Mouse (Mus musculus): ENCODE measurements around the gene Nrde2. TPM values are rescaled to one million over a fixed set of nuclear protein-coding genes. Genes with fewer than 3 reads are reported as not detected.

The Nrde2 gene
- total RNA-seq, 2 experiments from 2014 or later: 8.4 to 11.9 TPM

DNA sequence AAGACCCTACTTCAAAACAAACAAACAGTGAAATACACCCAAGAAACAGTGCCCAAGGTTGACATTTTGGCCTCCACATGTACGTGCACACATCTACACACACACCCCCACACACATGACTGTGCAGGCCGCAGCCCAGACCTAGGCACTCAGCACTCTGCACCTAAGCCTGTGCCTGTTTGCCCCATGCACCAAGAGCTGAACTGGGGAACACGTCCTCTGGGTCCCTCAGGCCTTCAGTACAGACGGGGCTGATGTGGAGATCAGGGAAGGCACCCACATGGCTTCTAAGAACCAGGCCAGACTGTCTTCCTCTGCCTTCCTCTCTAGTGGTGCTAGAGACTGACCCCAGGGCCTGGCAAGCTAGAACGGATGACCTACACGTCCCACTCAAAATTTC is 30.9 kb downstream of the Nrde2 start:
- no peak for DNase-seq
- intact Hi-C loops (cut with DNase I): no loop called here

DNA sequence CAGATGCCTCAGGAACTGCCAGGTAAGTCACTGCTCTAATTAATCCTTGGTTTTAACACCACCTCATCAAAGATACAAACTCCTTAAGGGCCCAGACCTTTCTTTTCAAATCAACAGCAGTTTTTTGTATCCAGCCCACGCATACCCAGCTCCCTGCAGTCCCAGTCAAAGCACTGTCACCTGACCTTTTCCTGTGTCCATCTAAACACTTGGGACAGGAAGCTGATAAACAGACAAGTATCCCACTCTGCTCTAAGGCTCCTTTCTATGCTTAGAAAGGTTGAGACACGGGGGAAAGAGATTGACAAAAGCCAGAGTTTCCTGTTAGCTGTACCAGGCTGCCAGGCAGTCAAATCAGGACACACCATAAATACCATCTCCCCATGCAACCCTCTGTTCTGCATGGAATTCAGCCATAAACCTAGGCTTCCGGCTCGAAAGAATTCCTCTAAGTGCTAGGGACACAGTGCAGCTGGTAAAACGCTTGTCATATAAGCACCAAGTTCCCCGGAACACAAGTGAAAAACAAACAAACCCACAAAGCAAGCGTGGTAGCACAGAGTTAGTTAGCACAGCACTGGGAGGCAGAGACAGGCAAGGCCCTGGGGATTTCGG is 31.5 kb downstream of the Nrde2 start:
- intact Hi-C loops (cut with DNase I): no loop called here
- DNase-seq: peak in 1 of 2 experiments; percentile 53

DNA sequence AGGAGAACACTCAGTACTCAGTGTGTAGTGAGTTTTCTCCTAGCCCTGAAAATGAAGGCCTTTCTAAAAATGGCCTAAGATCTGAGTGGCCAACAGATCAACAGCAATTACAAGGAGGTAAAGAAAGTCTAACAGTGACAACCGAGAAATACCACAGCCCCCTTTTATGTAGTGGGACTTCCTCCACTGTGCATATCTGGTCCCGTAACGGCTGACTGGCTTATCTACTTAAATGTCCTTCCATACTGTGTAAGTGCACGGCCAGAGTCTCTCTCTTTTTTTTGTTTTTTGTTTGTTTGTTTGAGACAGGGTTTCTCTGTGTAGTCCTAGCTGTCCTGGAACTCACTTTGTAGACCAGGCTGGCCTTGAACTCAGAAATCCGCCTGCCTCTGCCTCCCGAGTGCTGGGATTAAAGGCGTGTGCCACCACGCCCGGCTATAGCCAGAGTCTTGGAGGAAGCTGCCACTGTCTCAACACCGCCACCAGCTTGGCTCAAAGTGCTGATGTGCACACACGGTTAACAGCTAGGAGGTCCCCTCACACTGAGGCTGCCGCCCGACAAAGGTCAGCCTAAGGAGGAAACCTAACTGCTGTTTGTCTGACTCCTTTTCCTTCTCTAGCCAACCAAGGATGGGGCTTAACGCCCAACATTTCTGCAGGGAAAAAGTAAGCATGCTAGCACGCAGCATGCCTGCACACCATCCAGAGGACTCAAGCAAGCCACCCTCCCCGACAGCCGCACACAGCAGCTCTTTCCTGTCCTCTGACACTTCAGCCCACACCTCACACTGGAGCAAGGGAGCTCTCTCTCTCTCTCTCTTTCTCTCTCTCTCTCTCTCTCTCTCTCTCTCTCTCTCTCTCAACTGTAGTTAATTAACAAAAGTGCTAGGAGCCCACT is 32.2 kb downstream of the Nrde2 start:
- DNase-seq: peak in 1 of 2 experiments; percentile 33
- intact Hi-C loops (cut with DNase I): no loop called here

DNA sequence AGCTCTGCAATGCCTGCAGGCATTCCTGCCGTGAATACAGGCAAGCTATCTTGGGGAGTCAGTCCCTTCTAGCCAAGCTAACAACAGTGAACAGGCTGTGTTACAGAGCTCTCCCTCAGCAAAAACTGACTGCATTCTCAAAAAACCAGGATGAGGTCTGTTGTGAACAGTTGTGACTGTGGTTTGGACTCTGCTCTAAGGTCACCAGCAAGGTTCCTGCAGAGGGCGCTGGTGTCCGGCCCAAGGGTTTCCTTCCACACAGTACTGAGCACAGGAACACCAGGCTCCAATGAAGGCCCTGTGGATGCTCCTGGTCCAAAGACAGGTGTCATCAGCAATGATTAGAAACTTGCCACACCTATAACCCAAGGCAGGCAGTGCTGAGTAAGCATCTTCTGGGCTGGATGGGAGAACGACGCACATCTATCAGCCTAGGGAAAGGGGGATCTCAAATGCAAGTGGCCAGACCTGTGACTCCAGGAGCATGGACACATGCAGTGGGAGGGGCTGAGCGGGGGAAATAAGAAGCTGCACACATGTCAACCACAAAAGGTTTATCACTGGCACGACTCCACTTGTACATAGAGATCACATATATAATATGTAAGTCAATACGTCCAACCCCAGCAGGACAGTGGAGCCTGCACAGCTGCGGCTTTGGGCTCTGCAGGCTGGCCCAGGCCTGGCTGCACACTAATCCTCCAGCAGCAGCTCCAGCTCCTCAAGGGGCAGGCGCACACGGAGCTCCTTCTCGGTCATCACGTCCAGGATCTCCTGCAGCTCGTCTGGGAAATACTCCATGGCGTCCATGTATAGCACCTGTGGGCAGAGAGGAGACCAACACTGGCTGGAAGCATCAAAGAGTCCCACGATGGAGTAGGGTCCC is 34.3 kb downstream of the Nrde2 start:
- intact Hi-C loops (cut with DNase I): no loop called here
- DNase-seq: no peak

DNA sequence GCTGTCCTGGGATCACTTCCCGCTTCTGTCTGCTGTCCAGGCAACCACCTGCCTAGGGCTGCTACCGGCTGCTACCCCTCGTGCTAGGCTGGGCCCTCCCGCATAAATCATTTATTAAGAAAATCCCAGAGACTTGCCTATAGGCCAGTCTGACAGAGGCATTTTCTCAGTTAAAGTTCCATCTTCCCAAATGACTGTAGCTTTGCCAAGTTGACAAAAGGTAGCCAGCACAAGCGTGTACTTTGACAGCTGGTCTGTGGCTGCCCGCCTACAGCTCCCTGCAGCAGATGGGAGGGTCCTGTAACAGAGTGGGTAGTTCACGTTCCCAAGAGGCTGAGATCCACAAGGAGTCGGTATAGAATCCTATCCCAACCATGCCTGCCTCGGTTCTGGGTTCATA is 36.0 kb downstream of the Nrde2 start:
- DNase-seq: no peak
- intact Hi-C loops (cut with DNase I): no loop called here

DNA sequence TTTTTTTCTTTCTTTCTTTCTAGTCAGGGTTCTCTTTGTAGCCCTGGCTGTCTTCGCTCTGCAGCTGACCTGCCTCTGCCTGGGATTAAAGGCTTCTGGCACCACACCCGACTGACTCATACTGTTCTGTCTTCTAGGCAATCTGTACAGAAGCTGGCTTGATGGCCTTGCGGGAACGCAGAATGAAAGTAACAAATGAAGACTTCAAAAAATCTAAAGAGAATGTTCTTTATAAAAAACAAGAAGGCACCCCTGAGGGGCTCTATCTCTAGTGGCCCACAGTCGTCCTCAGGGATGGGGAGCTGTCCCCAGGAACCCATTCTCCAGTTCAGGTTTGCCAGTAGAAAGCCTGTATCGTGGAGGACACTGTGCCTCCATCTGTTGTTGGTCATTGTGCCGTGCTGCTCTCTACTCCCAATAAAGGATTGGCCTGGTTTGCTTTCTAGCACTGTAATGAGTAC is 36.5 kb downstream of the Nrde2 start:
- peak; percentile 48 to 50 for DNase-seq
- intact Hi-C loops (cut with DNase I): no loop called here

DNA sequence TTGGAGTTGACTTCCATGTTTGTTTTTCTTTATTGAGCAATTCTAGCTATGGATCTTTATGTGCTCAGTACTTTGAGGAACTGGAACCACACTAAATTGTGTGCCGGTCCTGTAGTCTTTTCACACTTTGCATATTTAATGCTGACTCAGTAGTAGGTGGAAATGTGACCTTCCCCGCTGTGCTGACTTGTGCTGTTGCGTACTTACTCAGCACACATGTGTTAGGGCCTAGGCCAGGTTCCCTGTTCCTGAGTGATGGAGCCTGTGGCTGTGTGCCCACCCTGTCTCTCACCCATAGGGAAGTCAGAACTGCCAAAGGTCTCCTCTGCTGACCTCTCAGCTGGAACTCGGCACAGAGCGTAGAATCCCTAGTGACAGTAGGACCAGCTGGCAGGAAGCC is 43.5 kb downstream of the Nrde2 start:
- DNase-seq: no peak
- intact Hi-C loops (cut with DNase I): no loop called here

DNA sequence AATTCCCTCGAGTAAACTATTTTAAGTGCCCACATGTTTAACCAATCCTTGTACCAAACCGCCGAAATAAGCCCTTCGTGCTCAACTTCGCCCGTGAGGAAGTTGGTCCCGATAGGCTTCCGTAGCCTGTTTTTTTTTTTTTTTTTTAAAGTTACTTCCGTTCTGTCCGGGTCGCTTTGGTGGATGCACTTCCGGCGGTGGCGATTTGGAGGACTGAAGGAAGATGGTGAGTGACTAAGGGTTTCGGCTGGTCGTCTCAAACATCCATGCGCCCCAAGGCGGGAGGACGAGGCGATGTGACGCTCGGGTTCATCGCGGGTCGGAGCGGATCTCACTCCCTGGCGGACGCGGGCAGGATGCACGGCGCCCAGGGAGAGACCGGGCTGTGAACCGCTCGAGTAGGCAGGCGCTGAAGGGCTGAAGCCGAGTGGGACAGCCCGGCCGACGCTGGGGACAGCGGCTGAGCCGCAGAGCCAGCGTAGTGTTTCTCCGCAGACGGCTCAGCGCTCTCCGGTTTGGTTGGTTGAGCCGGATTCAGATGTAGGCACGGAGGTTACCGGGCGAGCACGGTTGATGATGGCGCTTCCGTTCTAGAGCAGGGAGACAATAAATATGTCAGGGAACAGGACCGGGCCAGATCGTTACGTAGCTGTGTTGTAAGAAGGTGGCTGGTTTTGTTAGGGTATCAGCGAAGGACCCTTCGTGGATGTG is 49.3 kb downstream of the Nrde2 start, which contains the start of gene Psmc1:
Psmc1 (plus strand) TSS at position 169 of the 711 bp plus-strand sequence.
- intact Hi-C loops (cut with DNase I): loop anchor here (5.0 kb wide), 1 partner anchor 143 kb away; no protein-coding TSS in a partner anchor
- DNase-seq: peak; percentile 71 to 76

DNA sequence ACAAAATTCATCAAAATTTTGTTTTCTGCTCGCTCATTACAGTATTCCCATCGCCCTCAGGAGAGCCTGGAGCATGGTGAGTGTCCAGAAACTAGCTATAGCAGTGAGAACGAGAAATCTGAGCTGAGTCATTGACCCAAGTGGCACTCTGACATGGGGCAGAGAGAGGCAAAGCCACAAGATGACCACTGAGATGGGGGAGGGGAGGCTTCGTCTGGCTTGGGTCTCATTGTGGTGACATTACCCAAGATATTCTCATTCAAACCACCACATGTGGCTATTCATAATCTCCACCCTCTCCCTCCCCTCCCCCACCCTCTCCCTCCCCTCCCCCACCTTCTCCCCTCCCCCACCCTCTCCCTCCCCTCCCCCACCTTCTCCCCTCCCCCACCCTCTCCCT is 52.0 kb downstream of the Nrde2 start:
- intact Hi-C loops (cut with DNase I): loop anchor here (2.0 to 5.0 kb wide), 2 partner anchors 140 to 1023 kb away; no protein-coding TSS in a partner anchor
- no peak for DNase-seq

DNA sequence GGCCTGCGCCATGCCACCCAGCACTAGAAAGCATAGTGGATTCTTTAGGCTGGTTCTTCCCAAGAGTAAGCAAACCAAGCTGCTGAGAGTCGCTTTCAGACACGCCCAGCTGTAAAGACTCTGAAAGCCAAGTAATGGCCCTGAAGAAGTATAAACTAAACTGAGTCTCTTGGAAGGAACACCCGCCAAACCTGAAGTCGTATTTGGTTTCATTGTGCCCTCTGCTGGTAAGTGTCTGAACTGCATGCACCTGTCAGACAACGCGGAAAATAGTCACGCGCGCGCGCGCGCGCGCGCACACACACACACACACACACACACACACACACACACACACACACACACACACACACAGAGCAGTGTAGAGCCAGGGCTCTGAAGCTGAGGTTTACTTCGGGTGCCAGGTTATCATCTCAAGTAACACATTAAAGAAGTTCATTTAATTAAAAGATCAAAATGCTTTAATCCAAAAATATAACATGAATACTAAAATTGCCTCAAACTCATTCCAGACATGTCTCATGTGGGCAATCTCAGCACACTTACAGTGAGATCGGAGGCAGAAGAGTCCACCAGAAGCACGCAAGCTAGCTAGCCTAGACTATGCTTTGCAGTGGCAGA is 53.1 kb downstream of the Nrde2 start:
- intact Hi-C loops (cut with DNase I): loop anchor here (1.0 to 5.0 kb wide), 4 partner anchors 139 to 1022 kb away; no protein-coding TSS in a partner anchor
- peak; percentile 73 to 85 for DNase-seq

DNA sequence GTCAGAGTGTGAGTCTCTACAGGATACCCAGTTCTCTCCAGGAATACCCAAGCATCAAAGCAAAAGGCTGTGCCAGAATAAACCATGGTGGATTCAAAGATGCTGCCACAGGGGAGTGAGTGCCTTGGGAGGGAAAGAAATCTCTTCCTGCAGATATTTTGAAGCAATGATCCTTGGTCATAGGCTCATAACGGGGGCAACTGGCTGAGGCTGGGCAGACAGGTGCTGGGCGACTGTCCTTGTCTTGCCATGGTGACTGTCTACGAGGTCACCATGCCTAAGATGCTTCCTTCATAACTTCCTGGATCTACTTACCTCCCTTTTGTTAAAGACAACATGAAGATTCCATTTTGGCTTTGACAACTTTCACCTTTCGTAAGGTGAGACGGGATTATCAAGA is 54.9 kb downstream of the Nrde2 start:
- no peak for DNase-seq
- intact Hi-C loops (cut with DNase I): no loop called here

DNA sequence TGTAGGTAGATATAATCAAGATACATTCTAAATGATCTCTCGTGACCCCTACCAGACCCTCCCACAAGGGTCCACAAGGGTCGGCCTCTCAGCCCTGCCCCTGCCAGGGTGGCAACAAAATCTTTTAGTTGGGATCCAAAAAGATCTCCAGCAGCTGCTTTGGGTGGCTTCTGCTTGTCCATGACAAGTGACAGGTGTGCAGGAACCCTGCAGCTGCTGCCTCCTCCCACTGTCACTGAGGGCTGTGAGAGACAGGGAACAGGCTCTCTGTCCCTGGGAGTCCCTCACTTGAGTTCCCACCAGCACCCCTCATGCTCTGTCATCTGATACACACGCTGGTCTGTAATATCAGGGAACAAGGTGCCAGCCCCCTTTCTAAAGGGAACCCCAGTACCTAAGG is 57.8 kb downstream of the Nrde2 start:
- intact Hi-C loops (cut with DNase I): no loop called here
- no peak for DNase-seq

DNA sequence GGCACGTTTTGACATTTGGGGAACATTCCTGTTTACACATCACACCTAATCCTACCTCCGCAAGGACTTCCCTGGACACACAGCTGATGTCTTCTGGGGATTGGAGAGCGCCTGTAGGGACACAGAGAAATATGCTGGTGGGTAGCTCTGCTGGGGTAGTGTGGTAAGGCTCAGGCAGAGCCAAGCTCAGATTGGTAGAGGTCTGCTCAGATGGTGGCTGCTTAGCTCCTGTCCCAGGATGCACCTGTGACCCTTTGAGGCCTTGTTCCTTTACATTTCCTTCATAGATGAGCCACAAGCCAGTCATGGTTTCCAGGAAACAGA is 58.8 kb downstream of the Nrde2 start:
- no peak for DNase-seq
- intact Hi-C loops (cut with DNase I): no loop called here

DNA sequence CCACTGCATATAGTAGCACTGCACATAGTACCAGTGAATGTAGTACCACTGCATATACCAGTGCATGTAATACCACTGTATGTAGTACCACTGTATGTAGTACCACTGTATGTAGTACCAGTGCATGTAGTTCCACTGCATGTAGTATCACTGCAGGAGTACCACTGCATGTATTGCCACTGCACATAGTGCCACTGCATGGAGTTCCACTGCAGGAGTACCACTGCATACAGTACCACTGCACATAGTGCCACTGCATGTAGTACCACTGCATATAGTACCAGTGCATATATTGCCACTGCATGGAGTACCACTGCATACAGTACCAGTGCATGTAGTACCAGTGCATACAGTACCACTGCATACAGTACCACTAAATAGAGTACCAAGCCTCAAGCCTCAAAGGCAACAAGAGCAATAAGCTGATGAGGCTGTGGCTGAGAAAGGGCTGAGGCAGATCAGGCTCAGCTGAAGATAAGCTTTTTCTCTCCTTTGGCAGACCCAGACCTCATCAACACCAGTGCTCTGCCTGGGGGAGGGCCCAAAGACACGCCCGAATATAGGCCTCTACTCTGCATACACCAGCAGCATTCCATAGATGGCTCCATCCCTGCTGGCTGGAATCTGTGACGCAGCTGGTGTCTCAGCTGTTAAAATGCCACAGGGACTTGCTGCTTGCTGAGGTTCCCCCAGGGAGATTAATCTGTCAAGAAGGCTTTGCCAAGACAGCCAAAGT is 59.3 kb downstream of the Nrde2 start:
- intact Hi-C loops (cut with DNase I): no loop called here
- no peak for DNase-seq

DNA sequence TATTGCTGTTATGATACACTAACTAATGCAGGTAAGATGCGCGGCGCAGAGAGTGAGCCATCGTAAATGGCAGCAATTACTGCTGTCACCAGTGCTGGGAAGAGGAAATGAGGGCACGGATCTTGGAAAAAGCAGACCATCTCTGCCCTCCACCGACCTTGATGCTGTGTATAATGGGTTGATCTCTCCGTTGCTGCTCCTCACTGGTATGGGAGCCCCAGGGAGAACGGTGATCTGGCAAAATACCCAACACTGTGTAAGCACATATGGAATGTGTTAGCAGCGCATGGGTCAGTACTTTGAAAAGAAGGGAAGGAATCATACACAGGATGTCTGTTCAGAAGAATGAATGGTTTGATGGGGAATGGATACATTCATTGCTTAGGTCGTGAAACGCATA is 66.4 kb downstream of the Nrde2 start:
- no peak for DNase-seq
- intact Hi-C loops (cut with DNase I): no loop called here

DNA sequence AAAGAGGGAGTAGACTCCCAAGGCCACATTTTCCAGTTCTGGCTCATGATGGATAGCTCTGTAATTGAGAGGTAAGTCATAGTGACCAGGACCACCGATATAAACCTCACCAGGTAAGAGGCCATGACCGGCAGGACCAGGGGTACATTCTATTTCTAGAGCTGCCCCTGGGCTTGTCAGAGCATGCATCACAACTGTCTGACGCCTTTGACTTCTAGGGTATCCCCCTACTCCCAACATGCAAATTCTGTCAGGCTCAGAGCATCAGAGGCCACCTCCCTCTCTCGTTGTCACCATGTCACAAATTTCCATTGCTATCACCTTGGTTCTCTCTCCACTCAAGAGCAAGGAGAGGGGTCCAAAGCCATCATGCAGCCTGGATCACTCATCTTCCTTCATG is 68.7 kb downstream of the Nrde2 start:
- DNase-seq: no peak
- intact Hi-C loops (cut with DNase I): no loop called here

DNA sequence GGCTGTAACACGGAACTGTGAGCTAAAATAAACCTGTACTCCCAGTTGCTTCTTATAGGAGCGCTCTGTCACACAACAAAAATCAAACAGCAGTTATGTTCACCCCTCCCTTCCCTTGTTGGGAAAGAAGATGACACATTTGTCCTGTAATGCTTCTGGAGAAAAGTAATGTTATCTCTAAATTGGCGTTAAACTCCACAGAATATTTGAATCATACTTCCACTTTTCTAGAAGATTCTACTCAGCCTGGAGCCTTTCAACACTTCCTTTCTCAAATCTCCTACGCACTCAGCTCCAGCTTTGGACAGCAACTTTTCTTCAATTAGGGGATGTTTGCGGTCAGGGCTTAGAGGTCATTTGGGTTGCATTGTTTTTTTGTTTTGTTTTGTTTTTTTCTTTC is 70.2 kb downstream of the Nrde2 start:
- intact Hi-C loops (cut with DNase I): no loop called here
- DNase-seq: no peak

DNA sequence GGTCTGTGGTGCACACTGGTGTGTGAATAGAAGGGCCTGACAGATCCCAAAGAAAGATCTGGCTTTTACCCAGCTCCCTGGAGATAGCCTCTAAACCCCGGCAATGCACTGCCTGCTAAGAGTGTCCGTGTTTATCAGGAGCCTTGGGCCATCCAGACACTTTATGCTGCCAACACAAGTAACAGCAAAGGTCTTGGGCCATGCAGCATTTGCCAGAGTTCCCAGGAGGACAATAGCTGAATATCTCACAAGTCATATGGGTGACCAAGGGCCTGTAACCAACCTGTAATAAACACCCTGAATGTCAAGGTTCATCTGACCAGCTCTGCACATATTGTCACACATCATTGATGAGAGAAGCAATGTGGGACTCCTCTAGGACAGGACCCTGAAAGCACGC is 71.4 kb downstream of the Nrde2 start:
- DNase-seq: no peak
- intact Hi-C loops (cut with DNase I): no loop called here

DNA sequence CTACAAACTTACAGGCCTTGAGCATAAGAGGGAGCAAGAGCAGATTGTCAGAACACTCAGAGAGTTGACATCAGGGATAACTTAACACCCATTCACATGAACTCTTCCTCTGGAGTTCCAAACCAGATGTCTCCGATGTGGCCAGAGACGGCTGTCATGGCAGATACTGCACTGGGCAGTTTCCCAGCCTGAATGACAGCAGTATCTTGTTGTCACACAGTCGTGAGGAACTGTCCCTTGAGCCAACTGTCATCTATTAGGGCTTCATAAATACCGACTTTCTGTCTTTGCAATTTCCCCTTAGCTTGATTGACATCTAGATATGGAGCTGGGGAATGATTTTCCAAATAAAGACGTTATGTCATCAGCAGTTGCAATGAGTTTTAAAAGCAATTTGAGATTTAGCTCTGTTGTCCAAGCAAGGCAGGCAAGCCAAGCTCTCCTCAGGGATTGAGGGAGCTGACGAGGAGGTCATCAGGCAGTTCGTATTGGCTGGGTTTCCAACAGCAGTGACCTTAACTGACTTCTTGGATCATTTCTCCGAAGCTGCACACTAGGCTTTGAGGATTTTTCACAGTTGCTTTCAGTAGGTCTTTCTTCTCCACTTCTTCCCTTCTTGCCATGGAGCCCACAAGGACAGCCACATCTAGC is 79.7 kb downstream of the Nrde2 start:
- intact Hi-C loops (cut with DNase I): no loop called here
- peak; percentile 53 to 64 for DNase-seq

Data from heart, postnatal 14 days (tissue).